Mouse (Mus musculus) hindbrain, embryonic 10.5 days (tissue): ENCODE data around the gene Shank2. TPM values are rescaled to one million over a fixed set of nuclear protein-coding genes. Genes with fewer than 3 reads are reported as not detected.

Experiments used
- DNase-seq: peaks from one replicate; pipeline ENCODE4 v3.0.0-alpha.2; 2017; ENCODE audit warnings: low spot score
- H3K27ac ChIP-seq: fragments of 300-500 bp; sonication (generic); 2 replicates; pipeline ENCODE4 v1.5.1; 2016; ENCODE audit warnings: mild to moderate bottlenecking, moderate library complexity
- H3K27me3 ChIP-seq: fragments of 300-500 bp; sonication (generic); 2 replicates; pipeline ENCODE4 v1.6.1; 2016; ENCODE audit warnings: mild to moderate bottlenecking; ENCODE audit not compliant: poor library complexity, insufficient read depth, severe bottlenecking
- H3K36me3 ChIP-seq: fragments of 300-500 bp; sonication (generic); 2 replicates; pipeline ENCODE4 v1.6.1; 2016; ENCODE audit warnings: mild to moderate bottlenecking, moderate library complexity
- H3K4me1 ChIP-seq: fragments of 300-500 bp; sonication (generic); replicated peaks from 2 replicates; pipeline ENCODE4 v1.6.1; 2016; ENCODE audit warnings: mild to moderate bottlenecking
- H3K4me3 ChIP-seq: fragments of 300-500 bp; sonication (generic); 2 replicates; pipeline ENCODE4 v1.5.1; 2016; ENCODE audit warnings: mild to moderate bottlenecking, moderate library complexity
- H3K9me3 ChIP-seq: fragments of 300-500 bp; sonication (generic); 2 replicates; pipeline ENCODE4 v1.6.1; 2016; ENCODE audit warnings: mild to moderate bottlenecking, moderate library complexity
- WGBS: fragments of 180-500 bp; shearing (Covaris S2); methylation state at CpG from one replicate; pipeline ENCODE4 v1.1.7; 2016; 5-methylcytosine and 5-hydroxymethylcytosine counted together
- polyA plus RNA-seq: library from polyadenylated mRNA; unstranded; fragments of >200 nt; fragmentation: Nextera tagmentation; extraction: Ambion mirVana; gene quantifications from 2 replicates; pipeline ENCODE4 v1.2.1, GENCODE M21; 2016

Gene Shank2
- polyA plus RNA-seq, 1 experiment from 2014 or later = 1.6 TPM

DNA sequence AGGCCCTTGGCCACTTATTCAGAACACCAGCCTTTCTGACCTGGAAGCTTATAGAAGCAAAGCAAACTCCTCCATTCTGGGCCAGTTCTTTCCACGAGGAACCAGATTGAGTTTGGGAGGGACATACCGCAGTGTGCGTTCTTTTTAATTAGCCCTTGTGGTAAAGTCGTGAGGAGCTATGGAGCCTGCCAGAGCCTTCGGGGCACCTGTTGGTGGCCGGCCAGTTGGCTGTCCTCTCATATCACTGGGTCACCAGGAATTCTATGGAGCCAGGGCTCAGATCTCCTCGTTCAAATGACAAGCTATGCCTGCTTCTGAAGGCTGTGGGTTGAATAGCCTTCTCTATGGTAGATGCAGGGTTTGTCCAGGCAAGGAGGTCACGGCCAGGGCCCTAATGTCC lies 156.2 kb downstream of the Shank2 start:
- no peak overlapping the region for H3K27ac ChIP-seq
- no peak overlapping the region for H3K4me3 ChIP-seq
- 91% methylated on average over 8 of the region's 8 CpGs for WGBS
- no peak for DNase-seq
- H3K9me3 ChIP-seq = no peaks in the 10 kb centered on the region
- no peaks in the 10 kb centered on the region for H3K27me3 ChIP-seq
- H3K4me1 ChIP-seq = peaks cover 15% of the 10 kb centered on the region
- H3K36me3 ChIP-seq = no peaks in the 10 kb centered on the region

DNA sequence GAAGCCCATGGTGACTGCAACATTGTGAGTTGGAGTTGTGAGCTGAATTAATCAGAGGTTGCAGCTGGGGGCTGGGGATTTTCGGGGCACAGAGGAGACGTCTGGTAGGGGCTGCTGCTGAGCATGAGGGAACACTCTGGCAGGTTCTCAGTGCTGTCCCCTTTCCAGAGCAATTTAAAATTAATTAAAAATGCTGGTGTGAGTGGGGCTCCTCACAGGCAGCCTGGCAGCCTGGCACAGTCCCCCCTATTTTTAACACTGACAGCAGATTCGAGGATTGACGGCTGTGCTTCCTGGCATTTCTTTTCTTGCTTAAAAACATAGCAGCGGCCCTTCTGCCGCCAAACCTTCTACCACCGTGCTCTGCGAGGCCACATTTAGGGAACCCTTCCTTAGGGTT lies 157.8 kb downstream of the Shank2 start:
- WGBS = 86% methylated on average over 8 of the region's 8 CpGs

DNA sequence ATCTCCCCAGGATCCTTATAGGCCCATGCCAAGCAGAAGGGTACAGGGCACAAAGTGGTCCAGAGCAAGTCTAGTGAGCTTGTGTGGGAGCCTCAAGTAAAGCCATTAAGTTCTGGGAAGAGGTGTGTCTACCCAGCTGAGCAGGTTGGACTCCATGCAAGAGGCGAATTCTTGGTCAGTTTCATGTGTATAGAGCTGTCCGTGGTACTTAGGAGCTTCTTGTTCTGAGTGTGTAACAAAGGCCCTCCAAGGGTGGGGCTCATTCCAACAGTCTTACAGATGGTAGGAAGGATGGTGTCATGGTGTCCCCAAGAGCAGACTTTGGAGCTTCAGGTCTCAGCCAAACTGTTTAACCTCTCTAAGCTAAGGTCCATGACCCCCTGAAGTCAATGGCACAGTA lies 158.3 kb downstream of the Shank2 start:
- 69% methylated on average over 2 of the region's 2 CpGs for WGBS
- no peaks in the 10 kb centered on the region for H3K9me3 ChIP-seq
- no peak overlapping the region for H3K4me3 ChIP-seq
- H3K27ac ChIP-seq = no peak overlapping the region
- no peaks in the 10 kb centered on the region for H3K36me3 ChIP-seq
- no peak for DNase-seq
- H3K27me3 ChIP-seq = no peaks in the 10 kb centered on the region
- H3K4me1 ChIP-seq = no peaks in the 10 kb centered on the region; the same call in 1 of the 2 replicates

More for the DNA sequence above, 157.8 kb downstream of the Shank2 start:
- DNase-seq = no peak
- Histone ChIP-seq H3K27ac (no peak overlapping the region), H3K27me3 (no peaks in the 10 kb centered on the region), H3K9me3 (no peaks in the 10 kb centered on the region), H3K4me3 (no peak overlapping the region), H3K36me3 (no peaks in the 10 kb centered on the region), H3K4me1 (peaks cover under 1% of the 10 kb centered on the region)

- no peaks in the 10 kb centered on the region for H3K9me3 ChIP-seq
- WGBS = 81% methylated on average over 15 of the region's 15 CpGs
- no peak for DNase-seq
- H3K4me1 ChIP-seq = no peaks in the 10 kb centered on the region; the same call in 1 of the 2 replicates
- H3K27ac ChIP-seq = no peak overlapping the region; the same call in 1 of the 2 replicates
- no peaks in the 10 kb centered on the region for H3K27me3 ChIP-seq
- H3K4me3 ChIP-seq = no peak overlapping the region
- no peaks in the 10 kb centered on the region for H3K36me3 ChIP-seq
These were observed 159.0 kb downstream of the Shank2 start for GRCm38 (mm10) chr7:144160646-144161249.

GRCm38 (mm10) chr7:144170272-144170671 lies 168.5 kb downstream of the Shank2 start:
- no peak overlapping the region for H3K27ac ChIP-seq
- no peak overlapping the region for H3K4me3 ChIP-seq
- H3K9me3 ChIP-seq = no peaks in the 10 kb centered on the region
- no peak for DNase-seq
- WGBS = 82% methylated on average over 5 of the region's 5 CpGs
- H3K36me3 ChIP-seq = no peaks in the 10 kb centered on the region
- H3K4me1 ChIP-seq = peaks cover 11% of the 10 kb centered on the region
- H3K27me3 ChIP-seq = peaks cover 34% of the 10 kb centered on the region

GRCm38 (mm10) chr7:144170686-144171085 lies 169.0 kb downstream of the Shank2 start:
- WGBS = 86% methylated on average over 9 of the region's 9 CpGs
- DNase-seq = no peak
- Histone ChIP-seq H3K4me1 (peaks cover 15% of the 10 kb centered on the region), H3K4me3 (no peak overlapping the region), H3K36me3 (no peaks in the 10 kb centered on the region), H3K27ac (no peak overlapping the region), H3K9me3 (no peaks in the 10 kb centered on the region), H3K27me3 (peaks cover 38% of the 10 kb centered on the region)

- Histone ChIP-seq H3K36me3 (no peaks in the 10 kb centered on the region), H3K27me3 (peaks cover 67% of the 10 kb centered on the region), H3K4me3 (no peak overlapping the region), H3K4me1 (peaks cover 22% of the 10 kb centered on the region), H3K27ac (no peak overlapping the region), H3K9me3 (no peaks in the 10 kb centered on the region)
- DNase-seq = no peak
- WGBS = 93% methylated on average over 6 of the region's 6 CpGs
These were observed 172.1 kb downstream of the Shank2 start for GRCm38 (mm10) chr7:144173869-144174268.

DNA sequence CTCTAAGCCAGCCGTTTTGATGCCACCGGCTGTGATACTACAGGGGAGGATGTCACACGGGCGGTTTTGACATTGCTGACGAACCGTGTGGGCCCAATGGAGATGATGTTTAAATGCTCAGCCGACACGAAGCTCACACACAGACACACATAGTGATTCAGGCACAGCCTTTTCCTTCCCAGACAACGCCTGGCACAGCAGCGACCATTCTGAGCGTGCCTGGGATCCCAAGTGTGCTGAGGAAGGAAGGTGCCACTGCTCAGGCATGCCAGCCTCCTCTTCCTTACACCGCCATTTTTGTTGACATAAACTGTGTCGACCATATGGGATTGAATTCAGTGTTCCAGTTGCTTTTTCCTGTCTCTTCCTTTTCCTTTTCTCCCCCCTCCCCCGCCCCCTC lies 172.6 kb downstream of the Shank2 start:
- 81% methylated on average over 14 of the region's 14 CpGs for WGBS
- H3K36me3 ChIP-seq = no peaks in the 10 kb centered on the region
- no peak overlapping the region for H3K27ac ChIP-seq
- peaks cover 68% of the 10 kb centered on the region for H3K27me3 ChIP-seq
- DNase-seq = no peak
- no peaks in the 10 kb centered on the region for H3K9me3 ChIP-seq
- H3K4me3 ChIP-seq = no peak overlapping the region
- H3K4me1 ChIP-seq = peaks cover 22% of the 10 kb centered on the region

DNA sequence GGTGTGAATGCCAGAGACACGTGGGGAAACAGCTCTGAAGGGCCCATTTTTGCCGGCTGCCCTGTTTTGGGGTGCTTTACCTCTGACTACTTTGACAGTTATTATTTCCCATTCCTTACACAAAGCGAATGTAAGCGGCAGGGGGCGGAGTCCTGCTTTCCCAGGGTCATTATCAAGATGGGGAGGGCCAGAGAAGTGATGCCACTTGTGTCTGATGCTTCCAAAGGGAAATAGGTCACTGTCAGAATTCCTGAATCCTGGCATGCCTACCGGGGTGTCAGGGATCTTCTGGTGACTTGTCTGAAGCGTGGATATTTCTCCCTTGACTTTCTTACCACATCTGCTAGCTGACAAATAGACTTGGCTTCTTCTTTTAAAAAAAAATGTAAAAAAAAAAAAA lies 173.3 kb downstream of the Shank2 start:
- DNase-seq = no peak
- Histone ChIP-seq H3K9me3 (no peaks in the 10 kb centered on the region), H3K4me3 (peak overlapping the region; percentile 49), H3K27me3 (peaks cover 70% of the 10 kb centered on the region), H3K36me3 (no peaks in the 10 kb centered on the region), H3K27ac (no peak overlapping the region), H3K4me1 (peaks cover 22% of the 10 kb centered on the region)
- 35% methylated on average over 7 of the region's 7 CpGs for WGBS

GRCm38 (mm10) chr7:144175481-144176233 lies 173.9 kb downstream of the Shank2 start:
- WGBS = 4% methylated on average over 40 of the region's 40 CpGs
- H3K9me3 ChIP-seq = no peaks in the 10 kb centered on the region
- H3K4me1 ChIP-seq = peaks cover 22% of the 10 kb centered on the region
- DNase-seq = peak; percentile 50
- H3K36me3 ChIP-seq = no peaks in the 10 kb centered on the region
- peaks cover 76% of the 10 kb centered on the region for H3K27me3 ChIP-seq
- H3K4me3 ChIP-seq = peak overlapping the region; percentile 49
- peak overlapping the region; percentile 14 for H3K27ac ChIP-seq

DNA sequence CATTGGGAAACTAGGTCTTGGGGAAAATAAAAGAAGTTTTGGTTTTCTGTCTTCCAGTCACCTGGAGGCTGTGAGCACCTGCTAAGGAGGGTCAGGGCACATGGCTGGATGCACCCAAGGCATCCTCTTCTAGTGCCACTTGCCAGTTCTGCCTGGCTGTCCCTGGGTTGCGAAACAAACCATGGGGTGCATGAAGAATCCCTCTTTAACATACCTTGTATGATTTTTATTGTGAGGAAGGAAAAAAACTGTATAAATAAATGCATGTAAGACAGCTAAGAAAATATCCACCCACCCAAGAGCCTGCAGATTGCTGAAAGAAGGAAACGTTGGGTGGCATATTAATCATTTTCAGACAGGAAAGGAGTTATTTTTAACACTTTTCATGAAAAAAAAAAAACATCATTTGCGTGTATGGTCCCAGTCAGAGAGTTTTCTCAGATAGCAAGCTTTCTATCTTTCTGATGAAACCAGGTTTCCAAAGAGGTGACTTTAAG lies 174.6 kb downstream of the Shank2 start:
- H3K36me3 ChIP-seq = no peaks in the 10 kb centered on the region
- DNase-seq = no peak
- H3K4me3 ChIP-seq = peak overlapping the region; percentile 49; the same call in 1 of the 2 replicates
- 80% methylated on average over 3 of the region's 3 CpGs for WGBS
- peaks cover 76% of the 10 kb centered on the region for H3K27me3 ChIP-seq
- no peaks in the 10 kb centered on the region for H3K9me3 ChIP-seq
- H3K27ac ChIP-seq = no peak overlapping the region
- H3K4me1 ChIP-seq = peaks cover 22% of the 10 kb centered on the region

DNA sequence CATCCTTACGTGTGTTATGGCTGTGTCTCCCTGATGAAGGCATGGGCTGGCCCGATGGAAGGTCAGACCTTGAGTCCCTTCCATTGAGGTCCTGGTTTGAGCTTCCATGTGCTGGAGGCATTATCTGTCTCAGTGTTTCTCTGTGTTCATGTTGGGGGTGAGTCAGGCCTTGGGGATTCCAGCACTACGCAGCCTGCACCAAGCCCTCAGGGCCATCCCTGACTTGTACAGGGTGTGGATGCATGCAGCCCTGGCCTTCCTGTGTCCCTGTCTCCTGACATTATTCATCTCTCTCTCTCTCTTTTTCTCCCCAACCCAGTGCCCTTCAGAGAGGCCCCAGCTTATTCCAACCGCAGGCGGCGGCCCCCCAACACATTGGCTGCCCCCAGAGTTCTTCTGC lies 177.7 kb downstream of the Shank2 start:
- Histone ChIP-seq H3K4me3 (no peak overlapping the region), H3K27me3 (peaks cover 53% of the 10 kb centered on the region), H3K36me3 (no peaks in the 10 kb centered on the region), H3K9me3 (no peaks in the 10 kb centered on the region), H3K4me1 (peaks cover 18% of the 10 kb centered on the region), H3K27ac (0 out of 2 replicates have a peak overlapping the region, but pooled peaks have one; percentile 1)
- DNase-seq = no peak
- WGBS = 93% methylated on average over 6 of the region's 6 CpGs

DNA sequence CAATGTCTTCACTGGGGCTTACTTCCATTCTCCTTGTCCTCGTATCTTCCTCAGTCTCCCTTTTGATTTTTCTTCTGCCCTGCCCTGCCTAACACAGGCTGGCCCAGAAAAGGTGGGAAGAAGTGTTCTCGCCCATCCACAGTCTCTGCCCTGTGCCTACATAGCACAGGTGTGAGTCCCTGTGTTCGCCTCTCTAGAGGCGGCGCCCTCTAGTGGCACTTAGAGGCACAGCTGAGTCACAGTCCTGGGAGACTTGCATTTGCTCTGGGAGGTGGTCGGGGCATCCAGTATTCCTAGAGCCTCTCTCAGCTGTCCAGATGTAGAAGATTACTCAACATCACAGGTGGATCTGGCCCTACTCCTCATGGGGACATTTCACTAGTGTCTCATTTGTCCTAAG lies 179.2 kb downstream of the Shank2 start:
- Histone ChIP-seq H3K4me1 (peaks cover 5% of the 10 kb centered on the region), H3K9me3 (no peaks in the 10 kb centered on the region), H3K27me3 (peaks cover 38% of the 10 kb centered on the region), H3K36me3 (no peaks in the 10 kb centered on the region), H3K4me3 (no peak overlapping the region), H3K27ac (no peak overlapping the region)
- peak; percentile 72 for DNase-seq
- WGBS = 28% methylated on average over 6 of the region's 6 CpGs
